In the genomic region with DNA sequence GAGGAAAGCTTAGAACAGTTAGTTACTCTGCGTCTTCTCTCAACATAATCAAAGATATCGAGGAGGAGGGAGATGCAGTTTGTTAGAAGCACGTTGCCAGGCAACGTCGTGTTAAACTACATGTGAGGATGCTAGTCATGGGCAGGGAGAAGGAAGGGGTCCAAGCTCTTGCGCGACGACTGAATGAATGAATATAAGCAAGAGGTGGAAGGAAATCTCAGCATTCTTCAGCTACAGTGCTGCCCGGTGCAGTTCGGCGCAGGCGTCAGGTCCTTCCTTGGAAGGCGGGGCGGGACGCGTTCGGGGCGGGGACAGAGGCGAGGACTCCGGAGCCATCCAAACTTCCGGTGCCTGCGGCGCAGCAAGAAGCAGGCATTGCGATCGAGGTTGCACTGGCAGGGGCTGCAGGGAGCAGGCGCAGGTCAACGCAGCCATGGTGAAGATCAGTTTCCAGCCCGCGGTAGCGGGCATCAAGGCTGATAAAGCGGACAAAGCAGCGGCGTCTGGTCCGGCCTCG, we compare ENCODE assay signal across 8 mouse cellular contexts. TPM values are rescaled to one million over a fixed set of nuclear protein-coding genes. Genes with fewer than 3 reads are reported as not detected.
DNase-seq lines count a peak whose midpoint lies in the region; ATAC-seq and TF ChIP-seq lines count a peak whose summit lies in the region.

Gene Itm2c (plus strand): TSS at position 51 of the 517 bp plus-strand sequence.

- in situ Hi-C loops in Patski (cut with MboI; ENCODE audit: low pct_unique_long_range_greater_than_20kb) = no loop called here

- no peak for TF ChIP-seq CTCF in Patski (IDR thresholded peaks at IDR 0.05)

- no peaks in the 10 kb centered on the region for H3K9me3 ChIP-seq in hindbrain, embryonic 13.5 days

- peaks cover 5% of the 10 kb centered on the region for H3K27me3 ChIP-seq in Patski
- no peaks in the 10 kb centered on the region for H3K27me3 ChIP-seq in hindbrain, embryonic 13.5 days

- peak; percentile 98 for ATAC-seq in Patski
- peak; percentile 84 for ATAC-seq in hindbrain, embryonic 13.5 days (ENCODE audit: low FRiP score)

- DNase-seq in Patski (ENCODE audit: low read depth, low spot score) = peak; percentile 39
- peak; percentile 90 to 94 for DNase-seq in cerebellum, postnatal 25 days
- DNase-seq in frontal cortex, postnatal 25 days (ENCODE audit: low spot score in 2 of 2) = peak; percentile 75 to 84
- peak; percentile 84 to 91 for DNase-seq in layer of hippocampus, postnatal 14 days (ENCODE audit: low spot score in 2 of 2)
- peak; percentile 92 for DNase-seq in lung, postnatal 14 days
- peak; percentile 89 for DNase-seq in ovary, postnatal 36 days (ENCODE audit: low spot score)
- DNase-seq in thymus, postnatal 4 days = peak; percentile 91

- POLR2A ChIA-PET in Patski (lab: Charles Lee) = no interaction called here

- peaks cover 46% of the 10 kb centered on the region for H3K4me1 ChIP-seq in hindbrain, embryonic 13.5 days (replicated peaks)

- H3K27ac ChIP-seq in hindbrain, embryonic 13.5 days = peak within 1 kb of the TSS; percentile 89

- peak within 1 kb of the TSS; percentile 71 for H3K4me2 ChIP-seq in hindbrain, embryonic 13.5 days

- WGBS in hindbrain, embryonic 13.5 days = 1% methylated on average over 35 of the region's 35 CpGs

- CTCF ChIA-PET in Patski (lab: Charles Lee) = no interaction called here

- H3K9ac ChIP-seq in hindbrain, embryonic 13.5 days = peak within 1 kb of the TSS; percentile 87

- peak within 1 kb of the TSS; percentile 76 for H3K4me3 ChIP-seq in hindbrain, embryonic 13.5 days

- H3K36me3 ChIP-seq in hindbrain, embryonic 13.5 days = no peaks in the 10 kb centered on the region

RNA-seq across cellular contexts. Expression of gene Itm2c, which starts in this region (rescaled TPM):
- polyA plus RNA-seq in Patski (2021) = 229 TPM
- polyA plus RNA-seq in hindbrain, embryonic 13.5 days (2015; fragmentation: Nextera tagmentation; extraction: Ambion mirVana) = 166 and 167 TPM in 2 replicates
- total RNA-seq in layer of hippocampus, postnatal 14 days (2021) = 100 to 1,000 TPM; 505 to 525 TPM

Comparison
In these comparisons a context has a peak if more than half of its experiments do, and no peak if none do; other contexts are left out.
1. Peak in every context shown above with its lines: DNase-seq, ATAC-seq, H3K4me3 ChIP-seq and H3K27ac ChIP-seq.
2. DNase-seq: peak in every context shown above with its lines; median percentile 92 in cerebellum, postnatal 25 days; 92 in lung, postnatal 14 days; 91 in thymus, postnatal 4 days; 89 in ovary, postnatal 36 days; 88 in layer of hippocampus, postnatal 14 days; 80 in frontal cortex, postnatal 25 days; 39 in Patski.